Mouse (Mus musculus): ENCODE data around the gene Kif3a.

- TF ChIP-seq CTCF (IDR thresholded peaks at IDR 0.05; ENCODE audit: insufficient read depth, low read depth, low read length) = no peak
- no peak for TF ChIP-seq POLR2A (IDR thresholded peaks at IDR 0.05; ENCODE audit: insufficient read depth, low read depth, low read length)
Measured at GRCm38 (mm10) chr11:53605609-53606008, 38.4 kb downstream of the Kif3a start.
